ENCODE assay signal across 8 mouse cellular contexts in the genomic region with DNA sequence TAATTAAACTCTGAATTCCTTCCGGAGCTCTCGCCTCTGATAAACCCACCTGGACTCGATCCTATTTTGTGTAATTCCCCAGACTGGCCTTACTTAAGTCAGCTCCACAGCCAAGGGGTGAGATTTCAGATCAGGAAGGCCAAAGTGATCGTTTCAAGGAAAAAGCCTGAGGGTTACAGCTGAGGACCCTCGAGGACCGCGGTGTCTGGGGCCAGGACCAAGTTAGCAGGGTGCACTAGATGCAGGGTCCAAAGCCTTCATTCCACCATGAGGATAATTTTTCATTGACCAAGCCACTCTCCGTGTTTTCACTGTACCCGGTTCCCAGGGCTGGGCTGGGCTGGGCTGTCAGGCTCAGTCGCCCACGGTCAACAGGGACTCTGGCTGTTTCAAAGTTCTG. TPM values are rescaled to one million over a fixed set of nuclear protein-coding genes. Genes with fewer than 3 reads are reported as not detected.
DNase-seq lines count a peak whose midpoint lies in the region; ATAC-seq and TF ChIP-seq lines count a peak whose summit lies in the region.

No protein-coding gene starts in this region.

- H3K9me3 ChIP-seq in ES-E14 (ENCODE audit: control insufficient read depth, insufficient read depth, low read depth, low read length): no peaks in the 10 kb centered on the region
- no peaks in the 10 kb centered on the region for H3K9me3 ChIP-seq in lung, embryonic 14.5 days (ENCODE audit: low read depth, low read length)

- in situ Hi-C loops in ES-E14 (cut with MboI; ENCODE audit: low sequenced_read_pairs in 2 of 2, unreplicated experiment in 2 of 2): loop anchor here (25.0 kb wide), 1 partner anchor 616 kb away; no protein-coding TSS in a partner anchor

- no peaks in the 10 kb centered on the region for H3K27me3 ChIP-seq in lung, embryonic 14.5 days (ENCODE audit: insufficient read depth, low read length)

- H3K9ac ChIP-seq in ES-E14 (ENCODE audit: insufficient read depth, low read depth, low read length, poor library complexity, severe bottlenecking): peak overlapping the region; percentile 44; the same call in 1 of the 2 replicates
- H3K9ac ChIP-seq in lung, embryonic 14.5 days: peak overlapping the region; percentile 93

- no peak for TF ChIP-seq CTCF in lung, embryonic 14.5 days (IDR thresholded peaks at IDR 0.05; ENCODE audit: low read depth)

- ATAC-seq in hematopoietic stem cell, adult 5-6 weeks (replicated peaks in 1 of 2; ENCODE audit: insufficient read depth in 1 of 2, low FRiP score in 2 of 2, low TSS enrichment in 1 of 2, low read depth in 1 of 2, poor library complexity in 2 of 2, severe bottlenecking in 2 of 2): peak; percentile 65
- peak; percentile 36 for ATAC-seq in lung, embryonic 14.5 days (ENCODE audit: insufficient read depth)

- peak overlapping the region; percentile 90 for H3K4me2 ChIP-seq in lung, embryonic 14.5 days

- no peak overlapping the region for H3K27ac ChIP-seq in ES-E14 (ENCODE audit: insufficient read depth, low read depth, low read length, poor library complexity, severe bottlenecking)
- H3K27ac ChIP-seq in lung, embryonic 14.5 days (ENCODE audit: low read depth): peak overlapping the region; percentile 88; the same call in 1 of the 2 replicates

- H3K4me1 ChIP-seq in ES-E14 (ENCODE audit: control insufficient read depth in 2 of 2, insufficient read depth in 2 of 2, low read length in 2 of 2, poor library complexity in 1 of 2): no peaks in the 10 kb centered on the region
- peaks cover 20% of the 10 kb centered on the region for H3K4me1 ChIP-seq in lung, embryonic 14.5 days (ENCODE audit: insufficient read depth)

- no peaks in the 10 kb centered on the region for H3K36me3 ChIP-seq in ES-E14 (ENCODE audit: control insufficient read depth, insufficient read depth, low read length, poor library complexity, severe bottlenecking)
- H3K36me3 ChIP-seq in lung, embryonic 14.5 days (ENCODE audit: insufficient read depth): no peaks in the 10 kb centered on the region

- peak; percentile 50 for DNase-seq in ES-E14 (ENCODE audit: low read depth, low spot score)
- peak; percentile 65 for DNase-seq in cerebellum, adult 8-10 months
- DNase-seq in frontal cortex, adult 2 months (ENCODE audit: extremely low spot score in 1 of 2, low spot score in 1 of 2): peak; percentile 59 to 85
- peak; percentile 52 to 72 for DNase-seq in layer of hippocampus, adult 8-10 months (ENCODE audit: low spot score in 2 of 2)
- peak; percentile 86 for DNase-seq in lung, embryonic 14.5 days
- peak; percentile 60 for DNase-seq in ovary, postnatal 10 days (ENCODE audit: low spot score)
- DNase-seq in thymus, postnatal 36 days: peak; percentile 57 to 59

- H3K4me3 ChIP-seq in ES-E14 (ENCODE audit: insufficient read depth in 1 of 2, low read depth in 1 of 2, low read length in 2 of 2, poor library complexity in 1 of 2, severe bottlenecking in 1 of 2): peak overlapping the region; percentile 54 to 90
- H3K4me3 ChIP-seq in lung, embryonic 14.5 days (ENCODE audit: low read depth, low read length): peak overlapping the region; percentile 91

- 0% methylated on average over 11 of the region's 11 CpGs for WGBS in lung, embryonic 14.5 days

TF ChIP-seq in ES-E14, 5 proteins besides CTCF, POLR2A, EP300 and RAD21:
- no peak for TF ChIP-seq ZC3H11A (IDR thresholded peaks at IDR 0.05; ENCODE audit: borderline replicate concordance, low read depth, low read length)
- TF ChIP-seq CHD2 (IDR thresholded peaks at IDR 0.05; ENCODE audit: low read depth, low read length): no peak
- no peak for TF ChIP-seq MAFK (IDR thresholded peaks at IDR 0.05; ENCODE audit: insufficient read depth, low read depth, low read length)
- no peak for TF ChIP-seq HCFC1 (IDR thresholded peaks at IDR 0.05; ENCODE audit: borderline replicate concordance, insufficient read depth, low read length)

RNA-seq across cellular contexts. Expression of a gene that starts 0.6 kb away (rescaled TPM):
- 3.1 and 7.7 TPM in 2 replicates for total RNA-seq in ES-E14 (2012; rRNA removed)
- 39.9 and 44.3 TPM in 2 replicates for polyA plus RNA-seq in frontal cortex, adult 2 months (2012; rRNA removed)
- total RNA-seq in hematopoietic stem cell, adult 5-6 weeks (2017): 2.0 and 2.3 TPM in 2 replicates
- total RNA-seq in layer of hippocampus, adult 8-10 months (2022): 10 to 100 TPM; 67.6 to 75.5 (median 72.2) TPM
- 22.7 and 26.9 TPM in 2 replicates for polyA plus RNA-seq in lung, embryonic 14.5 days (2014; fragmentation: Nextera tagmentation; extraction: Ambion mirVana)
